Mouse (Mus musculus) midbrain, postnatal 0 days (tissue): ENCODE measurements around the gene Acp5. TPM values are rescaled to one million over a fixed set of nuclear protein-coding genes. Genes with fewer than 3 reads are reported as not detected.

ENCODE experiments used
- ATAC-seq: fragments of 200-750 bp; cut with Nextera tagmentation; 2 replicates; pipeline ENCODE4 v1.8.0; 2017; ENCODE audit warnings: moderate number of reproducible peaks, mild to moderate bottlenecking, moderate TSS enrichment, moderate library complexity; ENCODE audit not compliant: low FRiP score
- DNase-seq: peaks from one replicate; pipeline ENCODE4 v3.0.0-alpha.2; 2015; ENCODE audit warnings: low spot score
- H3K27ac ChIP-seq: fragments of 300-500 bp; sonication (generic); 2 replicates; pipeline ENCODE4 v1.5.1; 2014; ENCODE audit warnings: low read depth, mild to moderate bottlenecking, low read length, mixed read lengths
- H3K27me3 ChIP-seq: fragments of 300-500 bp; sonication (generic); 2 replicates; pipeline ENCODE4 v1.6.1; 2014; ENCODE audit warnings: low read length, control low read depth, mixed read lengths; ENCODE audit not compliant: insufficient read depth
- H3K36me3 ChIP-seq: fragments of 300-500 bp; sonication (generic); 2 replicates; pipeline ENCODE4 v1.6.1; 2014; ENCODE audit warnings: low read length, control low read depth, mixed read lengths; ENCODE audit not compliant: insufficient read depth
- H3K4me1 ChIP-seq: fragments of 300-500 bp; sonication (generic); 2 replicates; pipeline ENCODE4 v1.6.1; 2014; ENCODE audit warnings: mild to moderate bottlenecking, control low read depth, antibody characterized with exemption, low read length, mixed read lengths; ENCODE audit not compliant: insufficient read depth
- H3K4me2 ChIP-seq: fragments of 300-500 bp; sonication (generic); 2 replicates; pipeline ENCODE4 v1.6.1; 2014; ENCODE audit warnings: low read depth, mild to moderate bottlenecking, low read length, mixed read lengths; ENCODE audit not compliant: poor library complexity, severe bottlenecking
- H3K4me3 ChIP-seq: fragments of 300-500 bp; sonication (generic); 2 replicates; pipeline ENCODE4 v1.5.1; 2014; ENCODE audit warnings: low read depth, mild to moderate bottlenecking, low read length, moderate library complexity
- H3K9ac ChIP-seq: fragments of 300-500 bp; sonication (generic); replicated peaks from 2 replicates; pipeline ENCODE4 v1.6.1; 2014; ENCODE audit warnings: mild to moderate bottlenecking, low read length, moderate library complexity, mixed read lengths; ENCODE audit not compliant: poor library complexity, severe bottlenecking
- H3K9me3 ChIP-seq: fragments of 300-500 bp; sonication (generic); 2 replicates; pipeline ENCODE4 v1.6.1; 2016; ENCODE audit warnings: low read length, control low read depth
- CTCF ChIP-seq: IDR thresholded peaks from 2 replicates; pipeline ENCODE4 v1.5.1; 2016; ENCODE audit warnings: antibody characterized with exemption, mild to moderate bottlenecking
- WGBS: fragments of 180-500 bp; shearing (Covaris S2); extraction: QIAGEN DNeasy Blood & Tissue Kit; methylation state at CpG from one replicate; pipeline ENCODE4 v1.1.7; 2014; 5-methylcytosine and 5-hydroxymethylcytosine counted together
- polyA plus RNA-seq: library from polyadenylated mRNA; unstranded; fragments of >200 nt; fragmentation: Nextera tagmentation; extraction: Ambion mirVana; gene quantifications from 2 replicates; pipeline ENCODE4 v1.2.1, GENCODE M21; 2015
- total RNA-seq: library from RNA; depleted of rRNA; stranded (reverse); fragments of >200 nt; gene quantifications from 2 replicates; pipeline ENCODE4 v1.2.3, GENCODE M21; 2014

Gene Acp5
- total and polyA plus RNA-seq, 2 experiments from 2014 or later: 0.47 to 2.9 TPM

- no peaks in the 10 kb centered on the region for H3K36me3 ChIP-seq
- peak; percentile 60 for DNase-seq
- 2% methylated on average over 24 of the region's 24 CpGs for WGBS
- H3K9me3 ChIP-seq: no peaks in the 10 kb centered on the region
- peak overlapping the region; percentile 53 for H3K4me2 ChIP-seq
- peak overlapping the region; percentile 20; the same call in 1 of the 2 replicates for H3K4me3 ChIP-seq
- no peaks in the 10 kb centered on the region for H3K4me1 ChIP-seq
- H3K9ac ChIP-seq: no peak overlapping the region
- peak; percentile 60; the same call in 1 of the 2 replicates for ATAC-seq
- no peak overlapping the region for H3K27ac ChIP-seq
- TF ChIP-seq CTCF: peak; percentile 67
- H3K27me3 ChIP-seq: peaks cover 25% of the 10 kb centered on the region
These were observed 39.6 kb downstream of the Acp5 start for GRCm38 (mm10) chr9:22095854-22096307.

- DNase-seq (no peak), ATAC-seq (no peak)
- WGBS: 92% methylated on average over 6 of the region's 6 CpGs
- H3K4me3 ChIP-seq: no peak overlapping the region
- H3K27me3 ChIP-seq: no peaks in the 10 kb centered on the region; the same call in 1 of the 2 replicates
- no peak overlapping the region for H3K4me2 ChIP-seq
- H3K36me3 ChIP-seq: no peaks in the 10 kb centered on the region
- no peaks in the 10 kb centered on the region for H3K9me3 ChIP-seq
- H3K27ac ChIP-seq: no peak overlapping the region
- H3K9ac ChIP-seq: no peak overlapping the region
- no peaks in the 10 kb centered on the region for H3K4me1 ChIP-seq
- TF ChIP-seq CTCF: no peak
These were observed 42.8 kb downstream of the Acp5 start for GRCm38 (mm10) chr9:22092746-22093145.

- H3K4me3 ChIP-seq: no peak overlapping the region
- WGBS: 79% methylated on average over 7 of the region's 7 CpGs
These were observed 45.5 kb downstream of the Acp5 start for GRCm38 (mm10) chr9:22089986-22090385.

GRCm38 (mm10) chr9:22089281-22089680, 46.2 kb downstream of the Acp5 start:
- WGBS: 96% methylated on average over 7 of the region's 7 CpGs
- Histone ChIP-seq H3K27ac (no peak overlapping the region), H3K9me3 (no peaks in the 10 kb centered on the region), H3K36me3 (no peaks in the 10 kb centered on the region), H3K4me3 (no peak overlapping the region), H3K9ac (no peak overlapping the region), H3K4me1 (0 out of 2 replicates have a peak, but pooled peaks cover 4% of the 10 kb centered on the region), H3K4me2 (no peak overlapping the region), H3K27me3 (no peaks in the 10 kb centered on the region)
- ATAC-seq: no peak
- DNase-seq: no peak
- peak; percentile 2; the same call in 1 of the 2 replicates for TF ChIP-seq CTCF

More at GRCm38 (mm10) chr9:22089986-22090385, 45.5 kb downstream of the Acp5 start:
- TF ChIP-seq CTCF: no peak
- H3K9ac ChIP-seq: no peak overlapping the region
- H3K4me1 ChIP-seq: 0 out of 2 replicates have a peak, but pooled peaks cover 4% of the 10 kb centered on the region
- H3K27me3 ChIP-seq: no peaks in the 10 kb centered on the region
- H3K9me3 ChIP-seq: no peaks in the 10 kb centered on the region
- H3K36me3 ChIP-seq: no peaks in the 10 kb centered on the region
- DNase-seq (no peak), ATAC-seq (no peak)
- no peak overlapping the region for H3K27ac ChIP-seq
- no peak overlapping the region for H3K4me2 ChIP-seq

- no peak for TF ChIP-seq CTCF
- no peaks in the 10 kb centered on the region for H3K9me3 ChIP-seq
- 81% methylated on average over 2 of the region's 2 CpGs for WGBS
These were observed 48.4 kb downstream of the Acp5 start for GRCm38 (mm10) chr9:22087034-22087618.

GRCm38 (mm10) chr9:22086012-22086411, 49.5 kb downstream of the Acp5 start:
- Histone ChIP-seq H3K9ac (peak overlapping the region; percentile 71; the same call in 1 of the 2 replicates), H3K27ac (peak overlapping the region; percentile 76), H3K27me3 (no peaks in the 10 kb centered on the region), H3K4me1 (0 out of 2 replicates have a peak, but pooled peaks cover 4% of the 10 kb centered on the region), H3K36me3 (no peaks in the 10 kb centered on the region), H3K4me3 (peak overlapping the region; percentile 65), H3K4me2 (peak overlapping the region; percentile 75), H3K9me3 (no peaks in the 10 kb centered on the region)
- ATAC-seq: no peak
- 72% methylated on average over 6 of the region's 6 CpGs for WGBS
- no peak for TF ChIP-seq CTCF
- DNase-seq: no peak

More at GRCm38 (mm10) chr9:22087034-22087618, 48.4 kb downstream of the Acp5 start:
- Histone ChIP-seq H3K27ac (no peak overlapping the region), H3K27me3 (no peaks in the 10 kb centered on the region), H3K4me1 (0 out of 2 replicates have a peak, but pooled peaks cover 4% of the 10 kb centered on the region), H3K4me2 (no peak overlapping the region), H3K36me3 (no peaks in the 10 kb centered on the region), H3K9ac (no peak overlapping the region), H3K4me3 (no peak overlapping the region)
- ATAC-seq: no peak
- no peak for DNase-seq
